Mouse (Mus musculus): ENCODE data around the gene Ubxn6. TPM values are rescaled to one million over a fixed set of nuclear protein-coding genes. Genes with fewer than 3 reads are reported as not detected.
"Not testable (repeated sequence)": the region's sequence is repeated elsewhere in the genome, so short reads cannot be mapped to it uniquely, and the experiment has no call there.

The Ubxn6 gene
- polyA plus RNA-seq, 1 experiment from 2014 or later = 34.3 TPM

- peak; percentile 31 for ATAC-seq
- Histone ChIP-seq H3K9ac (ENCODE audit: low read depth, low read length) (no peak overlapping the region), H3K27me3 (replicated peaks; ENCODE audit: control insufficient read depth, insufficient read depth, low read length) (0 out of 2 replicates have a peak, but pooled peaks cover 2% of the 10 kb centered on the region), H3K4me2 (ENCODE audit: low read depth, low read length) (no peak overlapping the region), H3K9me3 (ENCODE audit: control insufficient read depth, low read length) (no peaks in the 10 kb centered on the region), H3K4me1 (ENCODE audit: control insufficient read depth, insufficient read depth, low read length) (peaks cover 8% of the 10 kb centered on the region), H3K4me3 (ENCODE audit: low read length) (no peak overlapping the region), H3K27ac (ENCODE audit: low read length) (no peak overlapping the region), H3K36me3 (ENCODE audit: control insufficient read depth, insufficient read depth, low read length) (no peaks in the 10 kb centered on the region)
- 46% methylated on average over 5 of the region's 5 CpGs for WGBS
Measured at GRCm38 (mm10) chr17:56111864-56112263, 37.0 kb upstream of the Ubxn6 start.

GRCm38 (mm10) chr17:56111021-56111420 lies 36.2 kb upstream of the Ubxn6 start:
- peaks cover 8% of the 10 kb centered on the region for H3K4me1 ChIP-seq (ENCODE audit: control insufficient read depth, insufficient read depth, low read length)
- H3K9me3 ChIP-seq (ENCODE audit: control insufficient read depth, low read length) = no peaks in the 10 kb centered on the region
- no peaks in the 10 kb centered on the region for H3K36me3 ChIP-seq (ENCODE audit: control insufficient read depth, insufficient read depth, low read length)
- ATAC-seq = no peak
- H3K4me3 ChIP-seq (ENCODE audit: low read length) = no peak overlapping the region
- no peaks in the 10 kb centered on the region for H3K27me3 ChIP-seq (replicated peaks; ENCODE audit: control insufficient read depth, insufficient read depth, low read length)
- H3K27ac ChIP-seq (ENCODE audit: low read length) = no peak overlapping the region
- H3K9ac ChIP-seq (ENCODE audit: low read depth, low read length) = no peak overlapping the region
- WGBS = 67% methylated on average over 1 of the region's 1 CpGs
- H3K4me2 ChIP-seq (ENCODE audit: low read depth, low read length) = no peak overlapping the region

- ATAC-seq = no peak
- Histone ChIP-seq H3K4me1 (ENCODE audit: control insufficient read depth, insufficient read depth, low read length) (peaks cover 8% of the 10 kb centered on the region), H3K4me2 (ENCODE audit: low read depth, low read length) (no peak overlapping the region), H3K4me3 (ENCODE audit: low read length) (no peak overlapping the region), H3K9ac (ENCODE audit: low read depth, low read length) (no peak overlapping the region), H3K27me3 (replicated peaks; ENCODE audit: control insufficient read depth, insufficient read depth, low read length) (no peaks in the 10 kb centered on the region), H3K27ac (ENCODE audit: low read length) (no peak overlapping the region), H3K36me3 (ENCODE audit: control insufficient read depth, insufficient read depth, low read length) (no peaks in the 10 kb centered on the region), H3K9me3 (ENCODE audit: control insufficient read depth, low read length) (no peaks in the 10 kb centered on the region)
- 74% methylated on average over 4 of the region's 4 CpGs for WGBS
Measured at GRCm38 (mm10) chr17:56110571-56110970, 35.7 kb upstream of the Ubxn6 start.

- Histone ChIP-seq H3K9ac (ENCODE audit: low read depth, low read length) (peak within 1 kb of the TSS; percentile 33; the same call in 1 of the 2 replicates), H3K4me2 (ENCODE audit: low read depth, low read length) (no peak within 1 kb of the TSS), H3K36me3 (ENCODE audit: control insufficient read depth, insufficient read depth, low read length) (no peaks in the 10 kb centered on the region), H3K27me3 (replicated peaks; ENCODE audit: control insufficient read depth, insufficient read depth, low read length) (no peaks in the 10 kb centered on the region), H3K27ac (ENCODE audit: low read length) (no peak within 1 kb of the TSS), H3K4me3 (ENCODE audit: low read length) (no peak within 1 kb of the TSS), H3K9me3 (ENCODE audit: control insufficient read depth, low read length) (no peaks in the 10 kb centered on the region), H3K4me1 (ENCODE audit: control insufficient read depth, insufficient read depth, low read length) (peaks cover 8% of the 10 kb centered on the region)
- 61% methylated on average over 10 of the region's 10 CpGs for WGBS
- peak; percentile 37 for ATAC-seq
Measured at GRCm38 (mm10) chr17:56109219-56110051, 34.6 kb upstream of the Ubxn6 start, which contains the start of gene Plin4. Plin4 (minus strand) TSS chr17:56109803.

- Histone ChIP-seq H3K9ac (ENCODE audit: low read depth, low read length) (no peak overlapping the region), H3K4me3 (ENCODE audit: low read length) (no peak overlapping the region), H3K4me1 (ENCODE audit: control insufficient read depth, insufficient read depth, low read length) (peaks cover 8% of the 10 kb centered on the region; the same call in 1 of the 2 replicates), H3K27me3 (replicated peaks; ENCODE audit: control insufficient read depth, insufficient read depth, low read length) (no peaks in the 10 kb centered on the region), H3K4me2 (ENCODE audit: low read depth, low read length) (no peak overlapping the region), H3K36me3 (ENCODE audit: control insufficient read depth, insufficient read depth, low read length) (no peaks in the 10 kb centered on the region), H3K9me3 (ENCODE audit: control insufficient read depth, low read length) (no peaks in the 10 kb centered on the region), H3K27ac (ENCODE audit: low read length) (no peak overlapping the region)
- peak; percentile 21; the same call in 1 of the 2 replicates for ATAC-seq
- 70% methylated on average over 6 of the region's 6 CpGs for WGBS
Measured at GRCm38 (mm10) chr17:56108334-56109044, 33.7 kb upstream of the Ubxn6 start.

- Histone ChIP-seq H3K27ac (ENCODE audit: low read length) (no peak overlapping the region), H3K9me3 (ENCODE audit: control insufficient read depth, low read length) (no peaks in the 10 kb centered on the region), H3K4me1 (ENCODE audit: control insufficient read depth, insufficient read depth, low read length) (peaks cover 8% of the 10 kb centered on the region; the same call in 1 of the 2 replicates), H3K36me3 (ENCODE audit: control insufficient read depth, insufficient read depth, low read length) (no peaks in the 10 kb centered on the region), H3K4me3 (ENCODE audit: low read length) (no peak overlapping the region), H3K4me2 (ENCODE audit: low read depth, low read length) (no peak overlapping the region), H3K27me3 (replicated peaks; ENCODE audit: control insufficient read depth, insufficient read depth, low read length) (no peaks in the 10 kb centered on the region), H3K9ac (ENCODE audit: low read depth, low read length) (no peak overlapping the region)
- 76% methylated on average over 2 of the region's 2 CpGs for WGBS
- no peak for ATAC-seq
Measured at GRCm38 (mm10) chr17:56107736-56108135, 32.9 kb upstream of the Ubxn6 start.

GRCm38 (mm10) chr17:56106981-56107380 lies 32.2 kb upstream of the Ubxn6 start:
- H3K9me3 ChIP-seq (ENCODE audit: control insufficient read depth, low read length) = no peaks in the 10 kb centered on the region
- H3K4me1 ChIP-seq (ENCODE audit: control insufficient read depth, insufficient read depth, low read length) = peaks cover 8% of the 10 kb centered on the region; the same call in 1 of the 2 replicates
- no peak overlapping the region for H3K4me3 ChIP-seq (ENCODE audit: low read length)
- H3K4me2 ChIP-seq (ENCODE audit: low read depth, low read length) = no peak overlapping the region
- no peak overlapping the region for H3K27ac ChIP-seq (ENCODE audit: low read length)
- no peak for ATAC-seq
- 68% methylated on average over 4 of the region's 4 CpGs for WGBS
- peaks cover 5% of the 10 kb centered on the region for H3K36me3 ChIP-seq (ENCODE audit: control insufficient read depth, insufficient read depth, low read length)
- no peak overlapping the region for H3K9ac ChIP-seq (ENCODE audit: low read depth, low read length)
- no peaks in the 10 kb centered on the region for H3K27me3 ChIP-seq (replicated peaks; ENCODE audit: control insufficient read depth, insufficient read depth, low read length)

GRCm38 (mm10) chr17:56106436-56106835 lies 31.6 kb upstream of the Ubxn6 start:
- H3K27ac ChIP-seq (ENCODE audit: low read length); ATAC-seq; H3K4me1 ChIP-seq (ENCODE audit: control insufficient read depth, insufficient read depth, low read length); H3K36me3 ChIP-seq (ENCODE audit: control insufficient read depth, insufficient read depth, low read length); H3K4me3 ChIP-seq (ENCODE audit: low read length); H3K27me3 ChIP-seq (replicated peaks; ENCODE audit: control insufficient read depth, insufficient read depth, low read length); H3K9me3 ChIP-seq (ENCODE audit: control insufficient read depth, low read length); H3K4me2 ChIP-seq (ENCODE audit: low read depth, low read length); H3K9ac ChIP-seq (ENCODE audit: low read depth, low read length): not testable (repeated sequence)
- 94% methylated on average over 4 of the region's 4 CpGs for WGBS

- H3K27ac ChIP-seq (ENCODE audit: low read length); H3K9me3 ChIP-seq (ENCODE audit: control insufficient read depth, low read length); H3K4me1 ChIP-seq (ENCODE audit: control insufficient read depth, insufficient read depth, low read length); H3K4me2 ChIP-seq (ENCODE audit: low read depth, low read length); H3K9ac ChIP-seq (ENCODE audit: low read depth, low read length); H3K4me3 ChIP-seq (ENCODE audit: low read length); ATAC-seq; H3K36me3 ChIP-seq (ENCODE audit: control insufficient read depth, insufficient read depth, low read length); H3K27me3 ChIP-seq (replicated peaks; ENCODE audit: control insufficient read depth, insufficient read depth, low read length): not testable (repeated sequence)
- 85% methylated on average over 2 of the region's 5 CpGs for whole genome bisulfite sequencing
Measured at GRCm38 (mm10) chr17:56104821-56105220, 30.0 kb upstream of the Ubxn6 start.

Data from intestine, embryonic 16.5 days (tissue).